Mouse (Mus musculus) kidney, adult 2 months (tissue): ENCODE results near the gene Igsf11. TPM values are rescaled to one million over a fixed set of nuclear protein-coding genes. Genes with fewer than 3 reads are reported as not detected.

ENCODE experiments used
- DNase-seq: peaks from one replicate; pipeline ENCODE4 v3.0.0; 2021
- H3K27ac ChIP-seq: fragments of 200-500 bp; 2 replicates; pipeline ENCODE4 v1.5.1; 2012; ENCODE audit warnings: low read depth, low read length, control low read depth, inconsistent platforms; ENCODE audit not compliant: insufficient read depth
- H3K27me3 ChIP-seq: fragments of 200-500 bp; replicated peaks from 2 replicates; pipeline ENCODE4 v1.6.1; 2012; ENCODE audit warnings: mild to moderate bottlenecking, moderate library complexity, low read length, inconsistent platforms; ENCODE audit not compliant: control insufficient read depth, insufficient read depth
- H3K36me3 ChIP-seq: fragments of 200-500 bp; 2 replicates; pipeline ENCODE4 v1.6.1; 2012; ENCODE audit warnings: mild to moderate bottlenecking, moderate library complexity, low read length, inconsistent platforms; ENCODE audit not compliant: control insufficient read depth, insufficient read depth
- H3K4me1 ChIP-seq: fragments of 200-500 bp; 2 replicates; pipeline ENCODE4 v1.6.1; 2011; ENCODE audit warnings: low read length; ENCODE audit not compliant: control insufficient read depth, insufficient read depth
- H3K4me3 ChIP-seq: fragments of 200-500 bp; 2 replicates; pipeline ENCODE4 v1.5.1; 2011; ENCODE audit warnings: mild to moderate bottlenecking, low read depth, low read length, control low read depth; ENCODE audit not compliant: insufficient read depth
- CTCF ChIP-seq: fragments of 200-500 bp; conservative IDR thresholded peaks from 2 replicates; pipeline ENCODE4 v1.5.1; 2011; ENCODE audit warnings: low read depth, mild to moderate bottlenecking, control low read depth, low read length, moderate library complexity, mixed read lengths; ENCODE audit not compliant: insufficient read depth, insufficient read length
- POLR2A ChIP-seq: fragments of 200-500 bp; IDR thresholded peaks from one replicate; pipeline ENCODE4 v1.6.1; 2011; ENCODE audit warnings: low read depth, low read length, control low read depth
- WGBS: fragments of 180-500 bp; shearing (Covaris S2); methylation state at CpG from one replicate; pipeline ENCODE4 v1.1.7; 2018; 5-methylcytosine and 5-hydroxymethylcytosine counted together
- polyA plus RNA-seq: library from polyadenylated mRNA; depleted of rRNA; stranded (reverse); fragments of >200 nt; gene quantifications from 2 replicates; pipeline ENCODE4 v1.2.3, GENCODE M21; 2012

Igsf11 gene
- polyA plus RNA-seq, 1 experiment = 79.1 TPM

- no peak overlapping the region for H3K4me3 ChIP-seq
- H3K27ac ChIP-seq = 0 out of 2 replicates have a peak overlapping the region, but pooled peaks have one; percentile 36
- TF ChIP-seq CTCF (no peak), POLR2A (no peak)
- WGBS = 61% methylated on average over 1 of the region's 1 CpGs
- H3K27me3 ChIP-seq = no peaks in the 10 kb centered on the region
- no peak for DNase-seq
- H3K36me3 ChIP-seq = no peaks in the 10 kb centered on the region
- H3K4me1 ChIP-seq = peaks cover 16% of the 10 kb centered on the region; the same call in 1 of the 2 replicates
These were observed 7.6 kb downstream of the Igsf11 start for GRCm38 (mm10) chr16:38900024-38900423.

GRCm38 (mm10) chr16:38902111-38902778 is 9.8 kb downstream of the Igsf11 start:
- TF ChIP-seq POLR2A (no peak), CTCF (peak; percentile 90)
- peak overlapping the region; percentile 78 for H3K27ac ChIP-seq

GRCm38 (mm10) chr16:38903020-38903419 is 10.5 kb downstream of the Igsf11 start:
- Histone ChIP-seq H3K27ac (peak overlapping the region; percentile 81; the same call in 1 of the 2 replicates), H3K4me3 (peak overlapping the region; percentile 45), H3K27me3 (no peaks in the 10 kb centered on the region), H3K4me1 (peaks cover 14% of the 10 kb centered on the region; the same call in 1 of the 2 replicates), H3K36me3 (no peaks in the 10 kb centered on the region)
- no peak for TF ChIP-seq POLR2A
- TF ChIP-seq CTCF = no peak
- DNase-seq = peak; percentile 23
- WGBS = 44% methylated on average over 4 of the region's 4 CpGs

More at GRCm38 (mm10) chr16:38902111-38902778, 9.8 kb downstream of the Igsf11 start:
- Histone ChIP-seq H3K36me3 (no peaks in the 10 kb centered on the region), H3K4me1 (peaks cover 16% of the 10 kb centered on the region; the same call in 1 of the 2 replicates), H3K27me3 (no peaks in the 10 kb centered on the region), H3K4me3 (peak overlapping the region; percentile 82)
- WGBS = 1% methylated on average over 70 of the region's 71 CpGs
- DNase-seq = peak; percentile 93

- peaks cover 6% of the 10 kb centered on the region; the same call in 1 of the 2 replicates for H3K4me1 ChIP-seq
- no peaks in the 10 kb centered on the region for H3K36me3 ChIP-seq
- no peaks in the 10 kb centered on the region for H3K27me3 ChIP-seq
- DNase-seq = peak; percentile 36
- 73% methylated on average over 9 of the region's 9 CpGs for WGBS
- peak overlapping the region; percentile 38; the same call in 1 of the 2 replicates for H3K4me3 ChIP-seq
- TF ChIP-seq CTCF (no peak), POLR2A (no peak)
- peak overlapping the region; percentile 32; the same call in 1 of the 2 replicates for H3K27ac ChIP-seq
These were observed 11.7 kb downstream of the Igsf11 start for GRCm38 (mm10) chr16:38904202-38904601.

- Histone ChIP-seq H3K4me1 (peaks cover 3% of the 10 kb centered on the region; the same call in 1 of the 2 replicates), H3K4me3 (no peak overlapping the region), H3K27me3 (no peaks in the 10 kb centered on the region), H3K36me3 (no peaks in the 10 kb centered on the region), H3K27ac (no peak overlapping the region)
- 76% methylated on average over 10 of the region's 10 CpGs for WGBS
- TF ChIP-seq CTCF = no peak
- TF ChIP-seq POLR2A = no peak
- DNase-seq = no peak
These were observed 13.4 kb downstream of the Igsf11 start for GRCm38 (mm10) chr16:38905911-38906310.

- 59% methylated on average over 9 of the region's 9 CpGs for WGBS
- peaks cover 3% of the 10 kb centered on the region; the same call in 1 of the 2 replicates for H3K4me1 ChIP-seq
- no peaks in the 10 kb centered on the region for H3K36me3 ChIP-seq
- H3K27ac ChIP-seq = no peak overlapping the region
- no peak overlapping the region for H3K4me3 ChIP-seq
- DNase-seq = no peak
- H3K27me3 ChIP-seq = no peaks in the 10 kb centered on the region
- no peak for TF ChIP-seq CTCF
- TF ChIP-seq POLR2A = no peak
These were observed 15.8 kb downstream of the Igsf11 start for GRCm38 (mm10) chr16:38908304-38908703.

- TF ChIP-seq CTCF = no peak
- TF ChIP-seq POLR2A = no peak
- no peak overlapping the region for H3K27ac ChIP-seq
These were observed 17.0 kb downstream of the Igsf11 start for GRCm38 (mm10) chr16:38909506-38909905.

More at GRCm38 (mm10) chr16:38909506-38909905, 17.0 kb downstream of the Igsf11 start:
- H3K4me1 ChIP-seq = peaks cover 3% of the 10 kb centered on the region; the same call in 1 of the 2 replicates
- H3K4me3 ChIP-seq = no peak overlapping the region
- WGBS = 40% methylated on average over 12 of the region's 12 CpGs
- no peaks in the 10 kb centered on the region for H3K27me3 ChIP-seq
- no peaks in the 10 kb centered on the region for H3K36me3 ChIP-seq
- peak; percentile 68 for DNase-seq
